Mouse (Mus musculus): ENCODE results near the gene Fzd10.

The Fzd10 gene

DNA sequence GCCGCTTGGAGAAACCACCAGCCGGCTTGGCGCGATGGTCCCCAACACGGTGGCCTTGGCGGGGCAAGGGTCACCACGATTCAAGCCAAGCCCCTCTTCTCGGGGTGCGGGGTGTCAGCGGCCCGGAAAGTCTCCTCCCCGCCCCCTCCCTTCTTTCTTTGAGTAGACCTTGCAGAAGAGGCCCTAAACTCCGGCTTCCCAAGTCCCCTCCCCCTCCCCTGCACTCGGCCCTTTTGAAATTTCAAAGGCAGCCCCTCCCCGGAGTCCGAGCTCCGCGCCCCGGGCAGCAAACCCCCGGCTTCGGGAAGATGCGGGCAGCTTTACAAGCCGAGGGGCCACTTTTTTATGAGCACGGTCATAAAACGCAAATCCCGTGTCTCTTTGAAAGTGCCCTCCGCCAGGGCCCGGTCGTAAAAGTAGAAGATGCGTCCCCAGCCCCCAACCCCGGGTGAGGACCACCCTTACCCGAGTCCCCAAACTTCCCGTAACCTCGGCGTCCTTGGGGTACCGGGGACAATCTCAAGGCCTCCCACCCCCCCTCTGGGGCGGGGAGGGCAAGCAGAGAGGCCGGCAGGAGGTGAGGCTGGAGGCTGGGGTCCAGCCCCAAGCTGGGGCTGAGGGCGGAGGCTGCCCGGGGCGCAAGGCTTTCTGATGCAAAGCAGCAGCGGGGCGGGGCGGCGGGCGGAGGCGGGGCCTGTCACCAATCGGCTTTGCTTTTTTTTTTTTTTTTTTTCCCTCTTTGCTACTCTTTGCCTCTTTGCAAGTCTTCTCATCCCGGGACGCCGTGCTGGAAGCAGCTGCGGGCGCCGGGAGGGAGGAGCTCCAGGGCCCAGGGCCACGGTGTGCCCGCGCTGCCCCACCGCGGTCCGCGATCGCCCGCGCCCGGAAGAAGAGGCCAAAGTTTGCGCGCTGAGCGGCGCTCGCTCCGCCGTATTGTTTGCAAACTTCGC, at the start of gene Fzd10:
Gene Fzd10 (plus strand): TSS at position 773 of the 950 bp plus-strand sequence.
- DNase-seq (ENCODE audit: low read depth): no peak

- DNase-seq (ENCODE audit: low read depth): no peak
Measured at GRCm38 (mm10) chr5:128551448-128551847, 49.2 kb upstream of the Fzd10 start.

DNA sequence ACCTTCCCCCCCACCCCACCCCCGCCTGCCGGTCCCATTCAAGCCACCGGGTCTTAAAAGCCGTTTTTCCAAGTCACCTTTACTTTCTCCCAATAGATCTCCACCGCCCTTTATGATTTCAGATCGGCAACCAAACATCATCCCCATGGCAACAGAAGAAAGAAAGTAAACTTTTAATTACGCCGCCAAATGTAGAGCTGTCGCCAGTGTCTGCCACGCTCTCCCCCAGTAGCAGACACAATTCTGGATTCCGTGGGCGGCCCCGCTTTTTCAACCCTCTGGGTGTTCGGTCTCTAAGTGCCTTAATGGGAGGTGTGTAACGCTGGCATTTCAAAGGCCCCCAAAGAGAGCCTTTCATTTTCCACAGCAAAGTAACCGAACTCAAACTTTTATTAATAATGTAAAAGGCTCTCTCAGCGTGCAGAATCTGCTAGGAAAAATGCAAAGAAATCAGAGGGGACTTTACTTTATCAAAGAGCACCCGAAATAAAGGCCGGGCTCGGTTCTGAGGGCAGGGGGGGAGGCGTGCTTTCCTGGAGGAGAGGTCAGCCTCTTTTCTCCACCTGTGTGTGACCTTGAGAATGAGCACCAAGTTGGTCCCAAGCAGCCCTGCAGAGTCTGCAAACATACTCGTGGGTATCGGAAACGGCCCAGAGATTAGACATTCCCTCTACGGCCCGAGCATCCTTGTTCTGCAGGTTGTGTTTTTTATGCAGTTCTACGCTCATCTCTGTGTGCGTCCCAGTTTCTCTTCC, 48.3 kb upstream of the Fzd10 start:
- no peak for DNase-seq (ENCODE audit: low read depth)

DNA sequence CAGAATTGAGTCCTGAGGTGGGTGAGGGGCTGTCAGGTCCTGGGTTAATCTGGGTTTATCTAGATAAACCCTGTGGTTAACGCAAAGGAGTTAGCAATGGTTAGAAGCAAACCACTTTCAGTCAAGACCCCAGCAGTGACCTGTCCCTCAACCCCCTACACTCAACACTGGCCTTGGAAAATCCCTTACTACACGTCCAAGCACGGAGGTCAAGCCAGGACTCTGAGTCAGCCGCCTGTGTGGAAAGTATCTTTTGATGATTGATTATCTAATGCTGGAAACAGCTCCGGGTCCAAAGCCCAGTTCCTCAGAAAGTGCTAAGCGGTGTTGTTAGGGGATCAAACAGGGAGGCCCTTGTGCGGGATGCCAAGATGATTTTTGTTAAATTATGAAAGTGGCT, 42.5 kb upstream of the Fzd10 start:
- no peak for DNase-seq (ENCODE audit: low read depth)

- no peak for DNase-seq (ENCODE audit: low read depth)
Measured at GRCm38 (mm10) chr5:128567313-128567712, 33.3 kb upstream of the Fzd10 start.

GRCm38 (mm10) chr5:128568970-128569369, 31.7 kb upstream of the Fzd10 start:
- DNase-seq (ENCODE audit: low read depth): no peak

GRCm38 (mm10) chr5:128570091-128570490, 30.6 kb upstream of the Fzd10 start:
- DNase-seq (ENCODE audit: low read depth): no peak

DNA sequence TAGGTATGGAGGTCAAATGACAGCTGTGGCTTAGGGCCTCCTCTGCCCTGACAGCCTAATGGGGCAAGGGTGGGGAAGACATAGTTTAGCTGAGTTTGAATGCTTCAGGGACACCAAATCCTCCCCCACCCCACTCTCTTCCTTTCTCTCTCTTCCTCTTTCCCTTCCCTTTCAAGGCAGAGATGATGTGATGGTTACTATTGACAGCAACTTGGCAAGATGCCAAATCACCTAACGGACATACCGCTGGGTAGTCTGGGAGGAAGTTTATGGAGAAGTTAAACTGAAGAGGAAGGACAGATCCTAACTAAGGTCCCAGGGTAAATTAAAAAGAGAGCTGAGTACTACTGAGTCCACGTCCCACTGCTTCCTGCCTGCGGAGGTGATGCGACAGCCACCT, 29.8 kb upstream of the Fzd10 start:
- no peak for DNase-seq (ENCODE audit: low read depth)

DNA sequence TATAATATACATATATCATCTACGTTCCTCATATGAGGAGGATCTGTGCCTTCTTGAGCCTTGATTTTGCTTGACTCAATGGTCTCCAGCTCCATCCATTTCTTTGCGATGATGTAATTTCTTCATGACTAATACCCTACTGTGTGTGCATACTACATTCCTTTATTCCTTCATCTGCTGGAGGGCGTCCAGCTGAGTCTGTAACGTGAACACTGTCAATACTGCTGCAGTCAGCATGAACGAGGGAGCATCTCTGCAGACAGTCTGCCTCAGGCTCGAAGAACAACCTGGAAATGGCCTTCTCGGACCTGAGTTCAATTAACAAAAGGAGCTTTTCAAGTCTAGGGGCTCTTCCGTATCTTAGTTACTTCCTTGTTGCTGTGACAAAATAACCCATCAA, 28.9 kb upstream of the Fzd10 start:
- DNase-seq (ENCODE audit: low read depth): no peak

- DNase-seq (ENCODE audit: low read depth): no peak
Measured at GRCm38 (mm10) chr5:128575997-128576579, 24.6 kb upstream of the Fzd10 start.

DNA sequence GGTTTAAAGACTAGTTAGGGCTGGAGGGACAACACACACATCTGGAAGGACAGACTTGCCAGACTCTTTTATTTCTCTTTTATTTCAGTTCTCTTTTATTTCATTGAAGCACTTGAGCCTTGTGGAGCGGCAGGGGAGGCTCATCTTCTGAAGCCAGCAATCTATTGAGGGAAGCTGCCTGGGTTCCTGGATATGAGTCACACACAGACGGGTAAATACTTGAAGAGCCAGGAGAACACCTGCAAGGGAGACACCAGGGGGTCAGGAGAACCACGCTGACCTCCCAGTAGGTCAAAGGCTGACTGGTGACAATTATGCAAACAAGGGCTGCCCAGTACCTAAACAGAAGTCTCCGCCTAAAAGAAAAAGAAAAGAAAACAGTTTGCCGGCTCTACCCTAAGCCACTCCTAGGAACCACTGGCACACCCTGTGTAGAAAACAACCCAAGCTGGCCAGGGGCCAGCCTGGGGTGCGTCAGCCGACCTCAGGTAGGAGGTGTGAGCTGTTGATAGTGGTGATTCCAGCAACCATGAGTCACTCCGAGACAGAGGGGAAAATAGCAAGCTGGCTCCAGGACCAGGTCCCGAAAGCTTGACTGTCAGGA, 21.5 kb upstream of the Fzd10 start:
- DNase-seq (ENCODE audit: low read depth): no peak

GRCm38 (mm10) chr5:128580931-128581330, 19.7 kb upstream of the Fzd10 start:
- no peak for DNase-seq (ENCODE audit: low read depth)

GRCm38 (mm10) chr5:128581516-128581921, 19.1 kb upstream of the Fzd10 start:
- DNase-seq (ENCODE audit: low read depth): no peak

DNA sequence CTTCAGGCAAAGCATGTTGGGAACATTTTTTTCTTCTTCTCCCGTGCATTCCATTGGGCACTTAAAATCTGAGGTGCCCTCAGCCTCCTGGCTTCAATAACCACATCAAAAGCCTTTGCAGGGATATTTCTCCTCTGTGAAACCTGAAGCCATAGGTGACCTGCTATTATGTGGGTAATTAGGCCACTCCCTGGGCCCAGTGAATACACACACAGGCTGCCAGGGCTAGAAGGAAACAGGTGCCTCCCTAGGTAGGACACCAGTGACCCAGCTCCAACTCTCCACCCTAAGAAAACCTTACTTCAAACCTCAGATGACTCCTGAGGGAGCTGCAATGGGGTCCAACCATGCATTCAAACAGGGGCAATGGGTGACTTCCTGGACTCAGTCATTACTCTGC, 11.4 kb upstream of the Fzd10 start:
- no peak for DNase-seq (ENCODE audit: low read depth)

- no peak for DNase-seq (ENCODE audit: low read depth)
Measured at GRCm38 (mm10) chr5:128593446-128593845, 7.2 kb upstream of the Fzd10 start.

GRCm38 (mm10) chr5:128596813-128597212, 3.8 kb upstream of the Fzd10 start:
- no peak for DNase-seq (ENCODE audit: low read depth)

GRCm38 (mm10) chr5:128597381-128597780, 3.3 kb upstream of the Fzd10 start:
- no peak for DNase-seq (ENCODE audit: low read depth)

DNA sequence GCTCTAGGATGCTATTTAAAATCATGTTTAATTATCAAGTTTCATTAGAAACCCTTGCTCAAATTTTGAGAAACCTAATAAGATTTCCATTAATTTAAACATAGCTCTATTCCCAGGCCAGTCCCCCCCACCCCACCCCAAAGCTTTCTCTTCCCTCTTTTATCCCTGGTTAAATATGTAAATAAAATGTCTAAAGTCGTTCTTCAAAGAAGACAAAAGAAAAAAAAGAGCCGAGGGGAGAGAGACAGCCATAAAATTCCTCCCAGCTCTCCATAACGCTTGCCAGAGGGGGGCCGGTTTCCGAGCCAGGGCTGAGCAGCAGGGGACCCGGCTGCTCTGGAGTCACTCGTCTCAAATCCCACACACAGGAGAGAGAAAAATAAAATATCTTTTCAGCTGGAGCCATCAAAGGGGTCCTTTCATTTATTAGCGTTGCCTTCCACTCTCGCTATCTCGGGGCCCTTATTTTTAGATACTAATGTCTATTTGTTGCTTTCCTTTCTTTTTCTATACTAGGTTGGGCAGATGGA, 2.4 kb upstream of the Fzd10 start:
- no peak for DNase-seq (ENCODE audit: low read depth)

DNA sequence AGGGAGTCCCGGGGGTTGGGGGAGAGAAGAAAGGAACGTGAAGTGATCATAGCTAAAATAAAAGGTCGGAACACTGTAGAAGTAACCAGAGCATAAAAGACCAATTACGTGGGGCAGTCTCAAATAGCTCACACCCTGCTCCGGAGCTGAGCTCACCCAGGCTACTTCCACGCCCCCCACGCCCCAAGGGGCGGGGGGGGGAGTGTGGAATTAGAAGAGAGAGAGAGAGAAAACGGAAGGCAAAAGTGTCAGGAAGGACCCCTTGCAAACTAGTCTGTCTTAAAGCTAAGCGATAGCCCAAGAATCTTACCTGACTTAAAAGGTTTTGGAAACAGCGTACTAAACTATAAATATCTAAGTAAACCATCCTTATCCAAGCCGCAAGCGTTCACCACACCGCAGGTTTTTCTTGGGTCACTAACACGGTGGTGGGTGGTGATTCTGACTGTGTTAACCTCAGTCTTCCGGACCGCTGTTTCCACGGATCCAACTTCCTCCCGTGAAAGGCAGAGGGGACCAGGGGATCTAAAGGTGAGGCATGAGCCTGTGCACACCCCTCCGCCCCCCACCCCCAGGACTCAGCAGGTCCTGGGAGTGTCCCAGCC, 1.8 kb upstream of the Fzd10 start:
- no peak for DNase-seq (ENCODE audit: low read depth)

DNA sequence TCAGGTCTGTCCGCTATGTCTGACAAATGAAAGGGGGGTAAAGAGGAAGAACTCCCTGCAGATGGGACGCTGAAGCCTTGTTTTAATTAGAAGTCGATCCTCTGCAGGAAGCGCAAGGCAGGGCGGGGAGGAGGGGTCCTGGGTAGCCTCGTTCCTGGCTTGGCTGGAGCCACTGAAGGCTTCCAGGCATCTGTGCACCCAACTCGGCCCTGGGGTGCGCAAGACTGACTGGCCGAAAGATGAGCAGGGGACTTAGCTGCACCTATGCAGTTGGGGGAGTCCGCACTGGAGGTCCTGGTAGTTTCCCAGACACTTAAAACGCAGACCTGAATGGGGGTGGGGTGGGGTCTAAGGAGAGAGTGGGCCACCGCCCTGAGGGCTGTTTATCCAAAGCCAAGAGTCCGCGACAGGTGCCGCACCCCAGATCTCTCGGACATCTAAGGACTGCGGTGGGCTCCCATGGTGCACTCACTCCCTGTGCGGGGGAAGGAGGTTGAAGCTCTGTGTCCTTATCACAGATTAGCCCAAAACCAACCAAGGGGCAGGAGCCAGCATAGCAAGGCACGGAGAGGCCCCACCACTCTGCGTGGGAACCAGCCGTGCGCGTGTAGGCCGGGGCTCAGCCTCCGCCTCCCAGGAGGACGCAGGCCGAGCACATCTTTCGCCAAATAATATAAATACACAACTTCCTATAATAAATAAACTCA, 1.1 kb upstream of the Fzd10 start:
- no peak for DNase-seq (ENCODE audit: low read depth)
